Mouse (Mus musculus) neural tube, embryonic 14.5 days (tissue): ENCODE data around the gene Ess2. TPM values are rescaled to one million over a fixed set of nuclear protein-coding genes. Genes with fewer than 3 reads are reported as not detected.

Experiments
- ATAC-seq: fragments of 200-750 bp; cut with Nextera tagmentation; 2 replicates; pipeline ENCODE4 v1.8.0; 2017; ENCODE audit warnings: low read depth, mild to moderate bottlenecking, moderate TSS enrichment, moderate library complexity
- H3K27ac ChIP-seq: fragments of 300-500 bp; sonication (generic); 2 replicates; pipeline ENCODE4 v1.5.1; 2014; ENCODE audit warnings: low read depth, mild to moderate bottlenecking, control low read depth, low read length, moderate library complexity, mixed read lengths
- H3K27me3 ChIP-seq: fragments of 300-500 bp; sonication (generic); 2 replicates; pipeline ENCODE4 v1.6.1; 2014; ENCODE audit warnings: low read length; ENCODE audit not compliant: control insufficient read depth, insufficient read depth
- H3K36me3 ChIP-seq: fragments of 300-500 bp; sonication (generic); 2 replicates; pipeline ENCODE4 v1.6.1; 2014; ENCODE audit warnings: low read length, mixed read lengths; ENCODE audit not compliant: control insufficient read depth, insufficient read depth
- H3K4me1 ChIP-seq: fragments of 300-500 bp; sonication (generic); 2 replicates; pipeline ENCODE4 v1.6.1; 2014; ENCODE audit warnings: low read length; ENCODE audit not compliant: control insufficient read depth, insufficient read depth
- H3K4me2 ChIP-seq: fragments of 300-500 bp; sonication (generic); 2 replicates; pipeline ENCODE4 v1.6.1; 2014; ENCODE audit warnings: mild to moderate bottlenecking, low read depth, low read length, control low read depth
- H3K4me3 ChIP-seq: fragments of 300-500 bp; sonication (generic); 2 replicates; pipeline ENCODE4 v1.5.1; 2014; ENCODE audit warnings: low read depth, low read length, control low read depth, mixed read lengths
- H3K9ac ChIP-seq: fragments of 300-500 bp; sonication (generic); replicated peaks from 2 replicates; pipeline ENCODE4 v1.6.1; 2014; ENCODE audit warnings: low read depth, mild to moderate bottlenecking, control low read depth, low read length, mixed read lengths
- H3K9me3 ChIP-seq: fragments of 300-500 bp; sonication (generic); 2 replicates; pipeline ENCODE4 v1.6.1; 2016; ENCODE audit warnings: low read length; ENCODE audit not compliant: control insufficient read depth
- WGBS: fragments of 180-500 bp; shearing (Covaris S2); extraction: QIAGEN DNeasy Blood & Tissue Kit; methylation state at CpG from one replicate; pipeline ENCODE4 v1.1.7; 2014; 5-methylcytosine and 5-hydroxymethylcytosine counted together
- polyA plus RNA-seq: library from polyadenylated mRNA; unstranded; fragments of >200 nt; fragmentation: Nextera tagmentation; extraction: Ambion mirVana; gene quantifications from 2 replicates; pipeline ENCODE4 v1.2.1, GENCODE M21; 2014

The Ess2 gene
- polyA plus RNA-seq, 1 experiment from 2014 or later, result 42.4 TPM

DNA sequence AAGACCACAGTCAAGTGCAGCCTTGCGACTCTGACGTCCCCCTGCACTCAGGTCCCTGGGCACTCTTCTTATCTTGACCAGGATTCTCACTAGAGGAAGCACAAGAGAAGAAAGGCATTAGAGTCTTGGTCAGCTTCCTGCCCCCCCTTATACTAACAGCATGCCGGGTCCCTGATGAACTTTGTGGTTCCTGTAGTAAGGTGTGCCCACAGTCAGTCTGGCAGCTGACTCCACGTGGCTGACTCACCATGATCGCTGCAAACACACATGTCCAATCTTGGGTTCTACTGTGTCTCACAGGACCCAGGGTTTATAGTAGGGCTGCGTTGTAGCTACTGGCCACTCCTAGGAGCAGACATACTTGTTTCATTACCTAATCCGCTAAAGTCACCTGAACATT lies 27.0 kb upstream of the Ess2 start:
- ATAC-seq, result no peak
- H3K9ac ChIP-seq, result no peak overlapping the region
- no peak overlapping the region for H3K4me2 ChIP-seq
- H3K4me3 ChIP-seq, result no peak overlapping the region
- 84% methylated on average over 7 of the region's 7 CpGs for WGBS
- no peaks in the 10 kb centered on the region for H3K9me3 ChIP-seq
- H3K36me3 ChIP-seq, result no peaks in the 10 kb centered on the region
- H3K4me1 ChIP-seq, result no peaks in the 10 kb centered on the region
- no peaks in the 10 kb centered on the region for H3K27me3 ChIP-seq
- no peak overlapping the region for H3K27ac ChIP-seq

DNA sequence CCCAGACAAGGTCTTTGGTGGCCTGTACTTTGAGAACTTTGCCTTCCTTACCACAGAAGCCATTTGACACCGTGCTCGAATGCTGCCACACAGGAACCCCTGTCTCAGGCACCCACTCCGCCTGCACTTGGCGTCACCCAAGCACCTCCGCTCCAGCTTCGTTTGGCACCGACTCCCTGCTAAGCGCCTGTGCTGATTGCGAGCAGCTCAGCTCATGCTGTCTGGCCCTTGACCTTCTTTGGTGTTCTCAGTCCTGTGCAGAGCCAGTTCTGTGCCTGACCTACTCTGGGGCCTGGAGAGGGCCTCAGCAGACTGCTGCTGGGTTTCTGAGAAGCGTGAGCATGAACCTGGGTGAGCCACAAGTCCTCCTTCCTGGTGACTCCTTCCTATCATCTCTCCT lies 25.6 kb upstream of the Ess2 start:
- no peaks in the 10 kb centered on the region for H3K36me3 ChIP-seq
- no peaks in the 10 kb centered on the region for H3K27me3 ChIP-seq
- ATAC-seq, result no peak
- WGBS, result 83% methylated on average over 10 of the region's 10 CpGs
- H3K4me2 ChIP-seq, result no peak overlapping the region
- H3K4me1 ChIP-seq, result no peaks in the 10 kb centered on the region
- no peak overlapping the region for H3K27ac ChIP-seq
- H3K4me3 ChIP-seq, result no peak overlapping the region
- H3K9ac ChIP-seq, result no peak overlapping the region
- no peaks in the 10 kb centered on the region for H3K9me3 ChIP-seq

DNA sequence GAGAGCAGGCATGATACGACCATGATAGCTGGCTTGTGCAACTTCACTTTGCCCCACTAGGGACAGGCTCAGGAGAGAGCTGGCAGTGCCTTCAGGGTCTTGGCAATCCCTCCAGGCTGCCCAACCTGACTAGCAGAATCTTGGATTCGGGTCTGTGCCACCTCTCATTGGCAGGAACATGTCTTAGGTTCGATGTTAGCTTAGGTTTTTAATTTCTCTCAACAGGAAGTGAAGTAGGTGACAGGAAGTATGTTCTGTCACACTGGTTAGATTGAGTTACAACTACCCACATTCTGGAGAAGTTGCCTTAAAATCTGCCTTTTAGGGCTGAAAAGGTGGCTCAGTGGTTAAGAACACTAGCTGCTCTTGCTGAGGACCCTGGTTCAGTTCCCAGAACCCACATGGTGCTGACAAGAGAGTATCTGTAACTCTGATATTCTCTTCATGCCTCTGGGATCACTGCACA lies 23.3 kb upstream of the Ess2 start:
- Histone ChIP-seq H3K9me3 (no peaks in the 10 kb centered on the region), H3K9ac (no peak overlapping the region), H3K27ac (no peak overlapping the region), H3K4me1 (no peaks in the 10 kb centered on the region), H3K27me3 (no peaks in the 10 kb centered on the region), H3K4me2 (no peak overlapping the region), H3K4me3 (no peak overlapping the region), H3K36me3 (no peaks in the 10 kb centered on the region)
- ATAC-seq, result no peak
- whole genome bisulfite sequencing, result 73% methylated on average over 3 of the region's 3 CpGs

DNA sequence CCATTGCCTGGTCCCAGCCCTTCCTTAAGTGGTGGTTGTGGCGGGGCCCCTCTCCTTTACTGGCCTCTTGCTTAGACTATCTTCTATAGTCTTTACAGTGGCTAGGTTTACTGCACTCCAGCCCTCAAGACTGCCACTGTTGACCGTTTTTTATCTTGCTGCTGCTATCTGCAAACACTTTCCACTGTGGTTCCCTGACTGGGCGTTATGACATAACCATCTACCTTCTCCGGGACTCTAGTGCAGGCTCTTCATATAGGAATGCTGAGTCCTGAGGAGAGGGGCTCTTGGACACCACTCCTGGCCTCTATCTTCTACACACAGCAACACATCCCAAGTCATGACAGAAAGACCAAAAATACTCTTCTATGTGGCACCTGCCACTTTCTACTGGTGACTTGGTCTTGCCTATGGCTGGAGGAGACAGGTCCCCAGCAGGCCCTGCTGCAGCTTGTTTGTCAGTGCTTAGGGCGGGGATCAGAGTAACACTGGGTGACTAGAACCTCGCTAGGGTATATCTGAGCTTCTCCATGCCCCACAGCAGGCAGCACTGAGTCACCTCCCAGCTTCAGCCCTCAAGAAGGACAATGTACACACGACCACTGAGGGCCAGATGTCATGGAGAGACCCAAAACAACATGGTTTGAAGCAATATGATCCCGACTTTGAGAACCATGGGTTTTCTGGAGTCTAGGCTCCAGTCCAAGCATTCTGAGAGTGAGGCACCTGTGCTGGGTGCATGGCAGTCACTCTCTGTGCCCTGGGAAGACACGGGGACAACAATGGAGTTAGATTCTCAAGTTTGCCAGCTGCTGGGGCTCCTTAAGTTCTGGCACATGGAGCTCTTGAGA lies 22.7 kb upstream of the Ess2 start:
- no peaks in the 10 kb centered on the region for H3K9me3 ChIP-seq
- H3K9ac ChIP-seq, result no peak overlapping the region
- no peak overlapping the region for H3K4me2 ChIP-seq
- H3K27me3 ChIP-seq, result no peaks in the 10 kb centered on the region
- no peaks in the 10 kb centered on the region for H3K36me3 ChIP-seq
- H3K4me1 ChIP-seq, result no peaks in the 10 kb centered on the region
- no peak overlapping the region for H3K4me3 ChIP-seq
- 70% methylated on average over 9 of the region's 9 CpGs for WGBS
- ATAC-seq, result no peak
- no peak overlapping the region for H3K27ac ChIP-seq

DNA sequence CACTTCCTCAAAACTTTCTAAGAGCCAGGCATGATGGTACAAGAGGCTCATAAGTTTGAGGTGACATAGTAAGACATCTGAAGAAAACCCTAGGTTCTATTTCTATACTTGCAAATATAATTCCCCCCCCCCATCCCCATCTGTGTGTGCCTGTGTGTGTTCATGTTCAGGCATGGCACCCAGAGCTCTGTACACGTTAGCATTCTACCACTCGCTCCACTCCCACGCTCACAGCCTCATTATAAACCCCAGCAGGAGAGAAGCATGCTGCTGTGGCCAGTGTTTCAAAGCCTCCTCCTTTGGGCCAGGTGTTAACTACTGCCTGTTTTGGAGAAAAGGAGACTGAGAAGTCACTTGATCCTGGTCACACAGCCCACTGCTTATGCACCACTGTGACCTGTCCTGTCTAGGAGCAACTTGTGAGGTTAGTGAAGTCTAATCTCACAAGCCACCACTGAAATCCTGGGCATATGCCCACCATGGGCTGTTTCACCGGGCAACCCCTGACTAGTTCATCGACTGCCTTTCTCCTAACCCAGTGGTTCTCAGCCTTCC lies 20.8 kb upstream of the Ess2 start:
- H3K27me3 ChIP-seq, result no peaks in the 10 kb centered on the region
- no peak overlapping the region for H3K4me2 ChIP-seq
- no peaks in the 10 kb centered on the region for H3K36me3 ChIP-seq
- no peaks in the 10 kb centered on the region for H3K9me3 ChIP-seq
- 79% methylated on average over 5 of the region's 5 CpGs for WGBS
- H3K27ac ChIP-seq, result no peak overlapping the region
- peaks cover 2% of the 10 kb centered on the region for H3K4me1 ChIP-seq
- no peak for ATAC-seq
- no peak overlapping the region for H3K9ac ChIP-seq
- no peak overlapping the region for H3K4me3 ChIP-seq

DNA sequence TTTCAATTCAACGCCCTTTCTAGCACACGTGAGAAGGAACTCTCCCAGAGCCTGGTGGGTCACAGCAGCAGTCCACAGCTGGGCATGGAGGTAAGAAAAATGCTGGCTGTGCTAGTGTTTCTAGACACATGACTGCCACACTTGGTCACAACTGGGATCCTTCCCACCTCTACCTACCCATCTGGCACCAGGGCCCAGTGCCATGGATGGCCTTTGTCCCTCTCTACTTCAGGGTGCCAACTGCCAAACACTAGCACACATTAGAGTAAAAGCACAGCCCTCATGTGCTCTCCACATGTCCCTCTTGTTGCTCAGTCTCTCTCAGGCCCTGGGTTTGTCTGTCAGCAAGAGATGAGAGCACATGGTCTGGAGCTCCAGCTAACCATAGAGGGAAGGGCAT lies 18.5 kb upstream of the Ess2 start:
- H3K4me3 ChIP-seq, result no peak overlapping the region
- ATAC-seq, result no peak

DNA sequence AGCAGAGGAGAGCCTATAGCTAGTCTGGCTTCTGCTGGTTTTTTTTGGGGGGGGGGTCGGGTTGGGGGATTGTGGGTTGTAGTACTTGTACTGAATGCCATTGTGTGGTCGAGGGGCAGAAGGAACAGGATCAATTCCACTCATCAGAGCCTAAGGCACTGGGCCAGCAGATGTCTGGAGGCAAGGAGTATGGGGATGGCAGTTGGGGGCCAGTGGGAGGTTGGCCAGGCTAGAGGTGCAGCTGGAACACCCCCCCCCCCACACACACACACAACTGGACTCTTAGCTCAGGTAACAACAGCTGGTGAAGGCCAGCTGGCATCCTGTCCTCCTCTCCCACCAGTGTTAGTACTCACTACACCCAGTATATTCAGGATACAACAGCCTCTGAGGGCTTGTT lies 18.1 kb upstream of the Ess2 start:
- WGBS, result 0% methylated on average over 2 of the region's 2 CpGs
- no peak overlapping the region for H3K9ac ChIP-seq
- no peak overlapping the region for H3K4me3 ChIP-seq
- H3K9me3 ChIP-seq, result no peaks in the 10 kb centered on the region
- peaks cover 11% of the 10 kb centered on the region for H3K36me3 ChIP-seq
- peak; percentile 1; the same call in 1 of the 2 replicates for ATAC-seq
- no peaks in the 10 kb centered on the region for H3K27me3 ChIP-seq
- H3K4me1 ChIP-seq, result peaks cover 12% of the 10 kb centered on the region
- H3K4me2 ChIP-seq, result peak overlapping the region; percentile 74; the same call in 1 of the 2 replicates
- H3K27ac ChIP-seq, result peak overlapping the region; percentile 79; the same call in 1 of the 2 replicates

More for the DNA sequence above, 18.5 kb upstream of the Ess2 start:
- Histone ChIP-seq H3K9me3 (no peaks in the 10 kb centered on the region), H3K4me2 (no peak overlapping the region), H3K27me3 (no peaks in the 10 kb centered on the region), H3K4me1 (peaks cover 12% of the 10 kb centered on the region), H3K27ac (no peak overlapping the region), H3K9ac (no peak overlapping the region), H3K36me3 (peaks cover 11% of the 10 kb centered on the region)
- 59% methylated on average over 2 of the region's 2 CpGs for WGBS

DNA sequence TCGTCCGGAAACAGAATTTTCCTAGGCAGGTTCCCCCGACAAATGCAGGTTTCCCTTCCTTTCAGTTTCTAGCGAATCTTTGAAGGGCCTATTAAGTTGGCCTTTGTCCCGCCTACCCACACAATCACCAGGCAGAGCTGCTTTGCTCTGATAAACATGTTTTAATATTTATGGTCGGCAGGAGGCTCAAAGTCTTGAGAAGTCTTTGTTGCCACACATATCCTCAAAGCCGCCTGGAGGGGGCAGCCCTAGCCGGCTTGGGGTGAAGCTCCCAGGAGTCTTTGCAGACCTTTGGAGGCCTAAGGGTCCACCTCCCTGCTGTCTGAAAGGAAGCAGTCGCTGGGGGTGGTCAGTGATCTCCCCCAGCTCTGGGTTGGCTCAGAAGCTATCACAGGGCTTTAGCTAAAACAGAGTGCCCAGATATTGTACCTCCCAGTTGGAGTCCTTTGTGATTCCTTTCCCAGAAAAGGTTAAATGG lies 17.5 kb upstream of the Ess2 start:
- Histone ChIP-seq H3K4me1 (peaks cover 12% of the 10 kb centered on the region), H3K9ac (peak overlapping the region; percentile 87), H3K9me3 (no peaks in the 10 kb centered on the region), H3K27ac (peak overlapping the region; percentile 79), H3K4me3 (peak overlapping the region; percentile 65), H3K4me2 (peak overlapping the region; percentile 74), H3K36me3 (peaks cover 11% of the 10 kb centered on the region), H3K27me3 (no peaks in the 10 kb centered on the region)
- WGBS, result under 1% methylated on average over 9 of the region's 9 CpGs
- ATAC-seq, result peak; percentile 59

DNA sequence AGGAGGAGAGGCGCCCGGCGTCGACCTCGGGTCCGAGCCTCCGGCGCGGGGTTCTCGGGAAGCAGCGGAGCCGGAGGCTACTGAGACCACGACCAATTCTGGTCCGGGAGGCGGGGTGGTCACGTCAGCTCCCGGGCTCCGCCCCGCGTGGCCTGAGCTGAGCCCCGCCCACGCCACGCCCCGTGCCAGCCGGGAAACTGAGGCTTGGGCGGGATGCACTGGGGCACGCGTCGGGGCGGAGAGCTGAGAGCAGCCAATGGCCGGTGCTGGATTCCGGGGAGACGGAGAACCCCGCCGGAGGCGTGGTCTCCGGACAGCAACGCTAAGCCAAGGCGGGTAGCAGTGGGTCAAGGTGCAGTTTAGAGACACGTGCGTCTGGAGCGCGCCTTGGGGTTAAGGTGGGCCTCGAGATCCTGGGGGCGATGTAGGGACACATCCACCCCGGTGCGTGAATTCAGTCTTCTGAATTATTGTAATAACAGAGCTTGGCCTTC lies 17.0 kb upstream of the Ess2 start, which contains the start of gene Slc25a1:
Slc25a1 (minus strand) TSS at position 133 of the 494 bp plus-strand sequence.
- peak within 1 kb of the TSS; percentile 79 for H3K27ac ChIP-seq
- peak within 1 kb of the TSS; percentile 74 for H3K4me2 ChIP-seq
- H3K4me1 ChIP-seq, result peaks cover 15% of the 10 kb centered on the region
- H3K36me3 ChIP-seq, result peaks cover 11% of the 10 kb centered on the region
- no peaks in the 10 kb centered on the region for H3K27me3 ChIP-seq
- H3K9me3 ChIP-seq, result no peaks in the 10 kb centered on the region
- H3K4me3 ChIP-seq, result peak within 1 kb of the TSS; percentile 65
- H3K9ac ChIP-seq, result peak within 1 kb of the TSS; percentile 87
- WGBS, result under 1% methylated on average over 37 of the region's 47 CpGs
- ATAC-seq, result peak; percentile 80
